Mouse (Mus musculus) E14TG2a.4 (cell line): ENCODE measurements around the gene Madd.

ENCODE experiments used
- CTCF ChIP-seq: conservative IDR thresholded peaks from 2 replicates; pipeline ENCODE4 v1.5.1; 2014; ENCODE audit warnings: low read length
- NANOG ChIP-seq: IDR thresholded peaks from 2 replicates; pipeline ENCODE4 v1.6.1; 2014; ENCODE audit warnings: borderline replicate concordance, low read length, mixed read lengths
- POU5F1 ChIP-seq: IDR thresholded peaks from 2 replicates; pipeline ENCODE4 v1.6.1; 2014; ENCODE audit warnings: low read length, borderline replicate concordance

- TF ChIP-seq CTCF (no peak), POU5F1 (no peak), NANOG (no peak)
Measured at GRCm38 (mm10) chr2:91143401-91143800, 40.2 kb downstream of the Madd start.
